Mouse (Mus musculus) CH12F3 (cell line): Measurements from ENCODE around the gene 2010111I01Rik.

Experiments
- in situ Hi-C: fragments of 300-500 bp; cut with MboI; formaldehyde crosslinking; loops from 2 replicates; pipeline ENCODE4 v1.14.3; 2020; ENCODE audit warnings: low sequenced_read_pairs

The 2010111I01Rik gene

GRCm38 (mm10) chr13:62964640-62965311, at the start of gene 2010111I01Rik:
2010111I01Rik (plus strand) TSS chr13:62964893.
- in situ Hi-C loops, result no loop called here

- in situ Hi-C loops, result no loop called here
Observed at GRCm38 (mm10) chr13:62916675-62917074, 48.0 kb upstream of the 2010111I01Rik start.

GRCm38 (mm10) chr13:62917416-62918110, 47.1 kb upstream of the 2010111I01Rik start:
- in situ Hi-C loops, result no loop called here

GRCm38 (mm10) chr13:62919647-62920341, 44.9 kb upstream of the 2010111I01Rik start:
- in situ Hi-C loops, result loop anchor here (10.0 kb wide), 2 partner anchors 405 to 1115 kb away; no protein-coding TSS in a partner anchor

- in situ Hi-C loops, result loop anchor here (10.0 kb wide), 2 partner anchors 402 to 1112 kb away; no protein-coding TSS in a partner anchor
Observed at GRCm38 (mm10) chr13:62922645-62923044, 42.0 kb upstream of the 2010111I01Rik start.

- in situ Hi-C loops, result loop anchor here (10.0 kb wide), 2 partner anchors 402 to 1112 kb away; no protein-coding TSS in a partner anchor
Observed at GRCm38 (mm10) chr13:62923182-62923581, 41.5 kb upstream of the 2010111I01Rik start.

- in situ Hi-C loops, result loop anchor here (10.0 kb wide), 2 partner anchors 398 to 1108 kb away; no protein-coding TSS in a partner anchor
Observed at GRCm38 (mm10) chr13:62926479-62926878, 38.2 kb upstream of the 2010111I01Rik start.

GRCm38 (mm10) chr13:62927470-62927869, 37.2 kb upstream of the 2010111I01Rik start:
- in situ Hi-C loops, result loop anchor here (10.0 kb wide), 2 partner anchors 397 to 1107 kb away; no protein-coding TSS in a partner anchor

GRCm38 (mm10) chr13:62929144-62929543, 35.5 kb upstream of the 2010111I01Rik start:
- in situ Hi-C loops, result loop anchor here (10.0 kb wide), 2 partner anchors 396 to 1106 kb away; no protein-coding TSS in a partner anchor

- in situ Hi-C loops, result loop anchor here (10.0 kb wide), 2 partner anchors 395 to 1105 kb away; no protein-coding TSS in a partner anchor
Observed at GRCm38 (mm10) chr13:62929766-62930389, 34.8 kb upstream of the 2010111I01Rik start.

- in situ Hi-C loops, result no loop called here
Observed at GRCm38 (mm10) chr13:62932452-62932851, 32.2 kb upstream of the 2010111I01Rik start.

GRCm38 (mm10) chr13:62939371-62939770, 25.3 kb upstream of the 2010111I01Rik start:
- in situ Hi-C loops, result no loop called here

- in situ Hi-C loops, result no loop called here
Observed at GRCm38 (mm10) chr13:62939797-62940196, 24.9 kb upstream of the 2010111I01Rik start.

GRCm38 (mm10) chr13:62940721-62941120, 24.0 kb upstream of the 2010111I01Rik start:
- in situ Hi-C loops, result no loop called here

GRCm38 (mm10) chr13:62941341-62942005, 23.2 kb upstream of the 2010111I01Rik start:
- in situ Hi-C loops, result no loop called here

- in situ Hi-C loops, result no loop called here
Observed at GRCm38 (mm10) chr13:62943274-62943830, 21.3 kb upstream of the 2010111I01Rik start.

GRCm38 (mm10) chr13:62944109-62944508, 20.6 kb upstream of the 2010111I01Rik start:
- in situ Hi-C loops, result no loop called here

GRCm38 (mm10) chr13:62949560-62950188, 15.0 kb upstream of the 2010111I01Rik start:
- in situ Hi-C loops, result no loop called here

GRCm38 (mm10) chr13:62951606-62952005, 13.1 kb upstream of the 2010111I01Rik start:
- in situ Hi-C loops, result no loop called here
